Mouse (Mus musculus): ENCODE data around the gene Zwilch. TPM values are rescaled to one million over a fixed set of nuclear protein-coding genes. Genes with fewer than 3 reads are reported as not detected.
"Not testable (repeated sequence)": the region's sequence is repeated elsewhere in the genome, so short reads cannot be mapped to it uniquely, and the experiment has no call there.

The Zwilch gene
- total RNA-seq, 1 experiment: 99.2 TPM

DNA sequence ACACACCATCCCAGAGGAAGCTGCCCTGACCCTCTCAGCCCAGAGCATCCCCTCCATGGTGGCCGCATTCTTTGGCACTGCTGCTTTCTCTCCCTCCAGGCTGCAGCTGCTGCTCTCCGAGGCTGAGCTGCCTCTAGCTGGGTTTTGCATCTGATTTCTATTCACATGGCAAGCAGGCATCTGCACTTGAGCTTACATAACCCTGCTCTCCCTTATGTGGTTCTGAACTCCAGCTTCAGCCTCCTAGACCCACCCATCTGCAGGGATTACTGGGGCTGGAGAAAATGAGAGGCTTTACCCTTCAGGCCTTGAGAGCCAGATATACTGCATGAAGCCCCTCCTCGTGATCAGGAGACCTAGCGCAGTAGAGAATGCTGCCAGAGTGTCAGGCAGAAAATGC is 22.6 kb upstream of the Zwilch start:
- Histone ChIP-seq H3K9me3 (ENCODE audit: control insufficient read depth, insufficient read depth, low read depth, low read length) (no peaks in the 10 kb centered on the region), H3K36me3 (ENCODE audit: control insufficient read depth, insufficient read depth, low read length, poor library complexity, severe bottlenecking) (peaks cover 25% of the 10 kb centered on the region), H3K9ac (ENCODE audit: insufficient read depth, low read depth, low read length, poor library complexity, severe bottlenecking) (peak overlapping the region; percentile 27; the same call in 1 of the 2 replicates), H3K4me3 (ENCODE audit: insufficient read depth in 1 of 2, low read depth in 1 of 2, low read length in 2 of 2, poor library complexity in 1 of 2, severe bottlenecking in 1 of 2) (no peak overlapping the region), H3K4me1 (ENCODE audit: control insufficient read depth in 2 of 2, insufficient read depth in 2 of 2, low read length in 2 of 2, poor library complexity in 1 of 2) (peaks cover 15 to 34% of the 10 kb centered on the region in 2 experiments; a peak in 3 of 4 replicates), H3K27ac (ENCODE audit: insufficient read depth, low read depth, low read length, poor library complexity, severe bottlenecking) (peak overlapping the region; percentile 58)
- in situ Hi-C loops (cut with MboI; ENCODE audit: low sequenced_read_pairs in 2 of 2, unreplicated experiment in 2 of 2): no loop called here
- no peak for TF ChIP-seq ZNF384 (IDR thresholded peaks at IDR 0.05; ENCODE audit: low read depth, low read length)
- no peak for TF ChIP-seq CHD2 (IDR thresholded peaks at IDR 0.05; ENCODE audit: low read depth, low read length)
- no peak for TF ChIP-seq MAFK (IDR thresholded peaks at IDR 0.05; ENCODE audit: insufficient read depth, low read depth, low read length)
- TF ChIP-seq ZC3H11A (IDR thresholded peaks at IDR 0.05; ENCODE audit: borderline replicate concordance, low read depth, low read length): no peak
- no peak for TF ChIP-seq HCFC1 (IDR thresholded peaks at IDR 0.05; ENCODE audit: borderline replicate concordance, insufficient read depth, low read length)
- no peak for DNase-seq (ENCODE audit: low read depth, low spot score)

DNA sequence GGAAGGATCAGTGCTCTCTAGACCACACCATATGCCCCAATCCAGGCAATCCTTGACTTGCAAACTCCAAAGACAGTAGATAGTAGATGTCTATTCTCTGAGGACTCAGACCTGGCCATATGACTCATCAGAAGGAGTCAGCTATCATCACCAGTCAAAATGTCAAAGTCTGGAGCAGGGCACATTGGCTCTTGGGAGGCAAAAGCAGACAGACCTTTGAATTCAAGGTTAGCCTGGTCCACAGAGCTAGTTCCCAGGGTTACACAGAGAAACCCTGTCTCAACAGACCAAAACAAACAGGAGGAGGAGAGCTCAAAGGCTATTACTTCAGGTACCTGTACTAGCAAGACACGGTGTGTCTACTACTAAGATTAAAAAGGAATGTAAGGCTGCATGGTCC is 21.0 kb upstream of the Zwilch start:
- Histone ChIP-seq H3K36me3 (ENCODE audit: control insufficient read depth, insufficient read depth, low read length, poor library complexity, severe bottlenecking) (peaks cover 30% of the 10 kb centered on the region), H3K9me3 (ENCODE audit: control insufficient read depth, insufficient read depth, low read depth, low read length) (no peaks in the 10 kb centered on the region), H3K27ac (ENCODE audit: insufficient read depth, low read depth, low read length, poor library complexity, severe bottlenecking) (no peak overlapping the region), H3K9ac (ENCODE audit: insufficient read depth, low read depth, low read length, poor library complexity, severe bottlenecking) (no peak overlapping the region), H3K4me1 (ENCODE audit: control insufficient read depth in 2 of 2, insufficient read depth in 2 of 2, low read length in 2 of 2, poor library complexity in 1 of 2) (peaks cover 10 to 31% of the 10 kb centered on the region in 2 experiments), H3K4me3 (ENCODE audit: insufficient read depth in 1 of 2, low read depth in 1 of 2, low read length in 2 of 2, poor library complexity in 1 of 2, severe bottlenecking in 1 of 2) (no peak overlapping the region)
- no peak for DNase-seq (ENCODE audit: low read depth, low spot score)
- TF ChIP-seq CHD2 (IDR thresholded peaks at IDR 0.05; ENCODE audit: low read depth, low read length) (no peak), HCFC1 (IDR thresholded peaks at IDR 0.05; ENCODE audit: borderline replicate concordance, insufficient read depth, low read length) (no peak), ZC3H11A (IDR thresholded peaks at IDR 0.05; ENCODE audit: borderline replicate concordance, low read depth, low read length) (no peak), MAFK (IDR thresholded peaks at IDR 0.05; ENCODE audit: insufficient read depth, low read depth, low read length) (no peak), ZNF384 (IDR thresholded peaks at IDR 0.05; ENCODE audit: low read depth, low read length) (no peak)
- in situ Hi-C loops (cut with MboI; ENCODE audit: low sequenced_read_pairs in 2 of 2, unreplicated experiment in 2 of 2): no loop called here

DNA sequence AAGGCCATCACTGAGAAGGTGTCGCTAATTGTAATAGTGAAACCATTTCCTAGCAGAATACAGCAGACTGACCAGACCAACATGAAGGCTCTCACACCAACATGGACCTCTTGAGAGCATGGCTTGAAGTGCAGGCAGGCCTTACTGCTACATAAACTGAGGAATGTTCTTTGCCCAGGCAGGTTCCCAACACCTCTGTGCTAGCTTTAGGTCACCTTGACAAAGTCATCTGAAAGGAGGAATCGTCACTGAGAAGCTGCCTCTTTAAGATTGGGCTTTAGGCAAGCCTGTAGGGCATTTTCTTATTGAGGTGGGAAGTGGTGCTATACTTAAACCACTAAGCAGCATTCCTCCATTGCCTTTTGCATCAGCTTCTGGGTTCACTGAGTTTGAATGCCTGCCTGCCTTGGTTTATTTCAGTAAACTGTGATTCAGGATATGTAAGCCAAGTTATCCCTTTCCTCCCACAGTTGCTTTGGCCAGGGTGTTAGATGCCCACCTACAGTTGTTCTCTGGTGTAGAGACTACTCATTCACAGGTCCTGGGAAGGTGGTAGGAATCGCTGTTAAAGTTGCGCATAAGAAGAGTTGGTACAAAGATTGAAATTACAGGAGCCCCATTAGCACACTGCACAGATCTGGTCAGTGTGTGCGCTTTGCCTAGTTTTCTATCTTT is 11.4 kb upstream of the Zwilch start:
- Histone ChIP-seq H3K36me3 (ENCODE audit: control insufficient read depth, insufficient read depth, low read length, poor library complexity, severe bottlenecking) (peaks cover 23% of the 10 kb centered on the region), H3K4me1 (ENCODE audit: control insufficient read depth in 2 of 2, insufficient read depth in 2 of 2, low read length in 2 of 2, poor library complexity in 1 of 2) (peaks cover 0 to 12% of the 10 kb centered on the region in 2 experiments; a peak in 2 of 4 replicates), H3K9ac (ENCODE audit: insufficient read depth, low read depth, low read length, poor library complexity, severe bottlenecking) (0 out of 2 replicates have a peak overlapping the region, but pooled peaks have one; percentile 23), H3K9me3 (ENCODE audit: control insufficient read depth, insufficient read depth, low read depth, low read length) (no peaks in the 10 kb centered on the region), H3K27ac (ENCODE audit: insufficient read depth, low read depth, low read length, poor library complexity, severe bottlenecking) (peak overlapping the region; percentile 57; the same call in 1 of the 2 replicates), H3K4me3 (ENCODE audit: insufficient read depth in 1 of 2, low read depth in 1 of 2, low read length in 2 of 2, poor library complexity in 1 of 2, severe bottlenecking in 1 of 2) (no peak overlapping the region)
- in situ Hi-C loops (cut with MboI; ENCODE audit: low sequenced_read_pairs in 2 of 2, unreplicated experiment in 2 of 2): no loop called here
- no peak for TF ChIP-seq HCFC1 (IDR thresholded peaks at IDR 0.05; ENCODE audit: borderline replicate concordance, insufficient read depth, low read length)
- no peak for TF ChIP-seq ZC3H11A (IDR thresholded peaks at IDR 0.05; ENCODE audit: borderline replicate concordance, low read depth, low read length)
- TF ChIP-seq MAFK (IDR thresholded peaks at IDR 0.05; ENCODE audit: insufficient read depth, low read depth, low read length): no peak
- TF ChIP-seq ZNF384 (IDR thresholded peaks at IDR 0.05; ENCODE audit: low read depth, low read length): no peak
- no peak for TF ChIP-seq CHD2 (IDR thresholded peaks at IDR 0.05; ENCODE audit: low read depth, low read length)
- DNase-seq (ENCODE audit: low read depth, low spot score): no peak

DNA sequence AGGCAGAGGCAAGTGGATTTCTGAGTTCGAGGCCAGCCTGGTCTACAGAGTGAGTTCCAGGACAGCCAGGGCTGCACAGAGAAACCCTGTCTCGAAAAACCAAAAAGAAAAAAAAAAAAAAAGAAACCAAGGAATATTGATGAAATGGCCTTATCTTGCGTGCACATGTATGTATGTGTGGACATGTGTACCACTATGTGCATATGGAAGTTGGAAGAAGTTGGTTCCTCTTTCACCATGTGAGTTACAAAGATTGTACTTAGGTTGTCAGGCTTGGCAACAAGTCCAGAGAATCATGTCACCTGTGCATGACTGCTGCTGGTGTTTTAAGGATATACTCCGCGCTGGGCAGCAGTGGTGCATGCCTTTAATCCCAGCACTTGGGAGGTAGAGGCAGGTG is 10.4 kb upstream of the Zwilch start:
- H3K4me3 ChIP-seq (ENCODE audit: insufficient read depth in 1 of 2, low read depth in 1 of 2, low read length in 2 of 2, poor library complexity in 1 of 2, severe bottlenecking in 1 of 2); H3K27ac ChIP-seq (ENCODE audit: insufficient read depth, low read depth, low read length, poor library complexity, severe bottlenecking); H3K9ac ChIP-seq (ENCODE audit: insufficient read depth, low read depth, low read length, poor library complexity, severe bottlenecking); H3K4me1 ChIP-seq (ENCODE audit: control insufficient read depth in 2 of 2, insufficient read depth in 2 of 2, low read length in 2 of 2, poor library complexity in 1 of 2); in situ Hi-C loops (cut with MboI; ENCODE audit: low sequenced_read_pairs in 2 of 2, unreplicated experiment in 2 of 2); H3K9me3 ChIP-seq (ENCODE audit: control insufficient read depth, insufficient read depth, low read depth, low read length); DNase-seq (ENCODE audit: low read depth, low spot score): not testable (repeated sequence)
- H3K36me3 ChIP-seq (ENCODE audit: control insufficient read depth, insufficient read depth, low read length, poor library complexity, severe bottlenecking): peaks cover 20% of the 10 kb centered on the region
